Mouse (Mus musculus) cortical plate, adult 2 months (tissue): Measurements from ENCODE around the gene Recql5.

Experiments
- CTCF ChIP-seq: fragments of 200-500 bp; IDR thresholded peaks from 2 replicates; pipeline ENCODE4 v1.5.1; 2011; ENCODE audit warnings: mild to moderate bottlenecking, control low read depth, low read length; ENCODE audit not compliant: insufficient read depth; ENCODE audit errors: extremely low read depth
- POLR2A ChIP-seq: fragments of 200-500 bp; IDR thresholded peaks from 2 replicates; pipeline ENCODE4 v1.6.1; 2011; ENCODE audit warnings: mild to moderate bottlenecking, low read length, control low read depth; ENCODE audit not compliant: insufficient read depth; ENCODE audit errors: extremely low read depth

GRCm38 (mm10) chr11:115900561-115901337 lies 32.5 kb downstream of the Recql5 start:
- TF ChIP-seq POLR2A (no peak), CTCF (no peak)
